Mouse (Mus musculus) testis, adult 2 months (tissue): ENCODE measurements around the gene Crlf2. TPM values are rescaled to one million over a fixed set of nuclear protein-coding genes. Genes with fewer than 3 reads are reported as not detected.

ENCODE experiments used
- H3K27ac ChIP-seq: fragments of 200-500 bp; 2 replicates; pipeline ENCODE4 v1.5.1; 2012; ENCODE audit warnings: low read depth, low read length; ENCODE audit not compliant: control insufficient read depth, insufficient read depth
- H3K27me3 ChIP-seq: fragments of 200-500 bp; 2 replicates; pipeline ENCODE4 v1.6.1; 2012; ENCODE audit warnings: mild to moderate bottlenecking, low read length, moderate library complexity; ENCODE audit not compliant: control insufficient read depth, insufficient read depth
- H3K36me3 ChIP-seq: fragments of 200-500 bp; 2 replicates; pipeline ENCODE4 v1.6.1; 2012; ENCODE audit warnings: mild to moderate bottlenecking, low read length; ENCODE audit not compliant: control insufficient read depth, insufficient read depth
- H3K4me1 ChIP-seq: fragments of 200-500 bp; 2 replicates; pipeline ENCODE4 v1.6.1; 2012; ENCODE audit warnings: low read length; ENCODE audit not compliant: control insufficient read depth, insufficient read depth
- H3K4me3 ChIP-seq: fragments of 200-500 bp; 2 replicates; pipeline ENCODE4 v1.5.1; 2012; ENCODE audit warnings: low read depth, mild to moderate bottlenecking, low read length, moderate library complexity, mixed read lengths; ENCODE audit not compliant: control insufficient read depth
- CTCF ChIP-seq: fragments of 200-500 bp; IDR thresholded peaks from 2 replicates; pipeline ENCODE4 v1.5.1; 2012; ENCODE audit warnings: low read depth, mild to moderate bottlenecking, inconsistent platforms, low read length, moderate library complexity; ENCODE audit not compliant: control insufficient read depth, insufficient read depth, insufficient replicate concordance
- POLR2A ChIP-seq: fragments of 200-500 bp; IDR thresholded peaks from 2 replicates; pipeline ENCODE4 v1.6.1; 2012; ENCODE audit warnings: low read depth, mild to moderate bottlenecking, inconsistent platforms, low read length, moderate library complexity; ENCODE audit not compliant: control insufficient read depth
- polyA plus RNA-seq: library from polyadenylated mRNA; depleted of rRNA; stranded (reverse); fragments of >200 nt; gene quantifications from 2 replicates; pipeline ENCODE4 v1.2.3, GENCODE M21; 2012; rRNA removed

The Crlf2 gene
- polyA plus RNA-seq, 1 experiment, result 24.0 TPM

DNA sequence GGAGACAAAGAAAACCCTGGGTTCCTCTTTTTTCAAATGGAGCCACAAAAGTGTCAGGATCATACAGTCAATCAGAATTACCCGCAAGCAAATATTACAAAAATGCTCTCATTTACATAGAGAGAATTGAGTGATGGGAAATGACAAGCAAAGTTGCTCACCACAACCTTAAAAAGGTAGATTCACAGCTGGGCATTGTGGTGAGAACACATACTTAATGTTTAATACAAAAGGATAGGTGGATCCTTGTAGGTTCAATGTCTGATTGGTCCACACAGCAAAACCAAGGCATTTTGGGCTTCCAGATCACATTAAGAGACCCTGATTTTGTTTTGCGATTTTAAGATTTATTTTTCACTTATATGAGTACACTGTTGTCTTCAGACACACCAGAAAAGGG is 11.7 kb downstream of the Crlf2 start:
- Histone ChIP-seq H3K27me3 (no peaks in the 10 kb centered on the region), H3K4me1 (peaks cover 5% of the 10 kb centered on the region; the same call in 1 of the 2 replicates), H3K36me3 (no peaks in the 10 kb centered on the region), H3K27ac (no peak overlapping the region), H3K4me3 (no peak overlapping the region)
- TF ChIP-seq CTCF, result no peak
- no peak for TF ChIP-seq POLR2A

DNA sequence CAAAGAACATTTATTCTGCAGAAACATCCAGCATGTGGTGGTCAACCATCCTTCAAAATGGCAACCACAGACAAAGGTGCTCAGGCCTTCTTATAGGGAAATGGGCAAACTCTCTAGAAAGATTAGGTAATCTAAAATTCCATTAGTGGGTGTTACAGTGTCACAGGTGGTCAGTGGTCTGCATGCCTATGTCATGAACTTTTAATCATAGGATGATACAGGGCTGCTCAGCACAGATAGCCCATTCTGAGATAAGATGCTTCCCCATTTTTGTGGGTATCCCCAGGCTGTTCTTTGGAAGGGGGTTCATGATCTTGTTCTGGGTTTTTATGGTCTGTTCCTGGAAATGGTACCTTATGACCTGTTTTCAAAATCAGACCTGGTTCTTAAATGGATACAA is 49.1 kb downstream of the Crlf2 start:
- H3K4me3 ChIP-seq, result no peak overlapping the region
- no peak for TF ChIP-seq POLR2A
- TF ChIP-seq CTCF, result no peak
- H3K27me3 ChIP-seq, result no peaks in the 10 kb centered on the region
- H3K36me3 ChIP-seq, result no peaks in the 10 kb centered on the region
- H3K27ac ChIP-seq, result no peak overlapping the region
- H3K4me1 ChIP-seq, result no peaks in the 10 kb centered on the region

DNA sequence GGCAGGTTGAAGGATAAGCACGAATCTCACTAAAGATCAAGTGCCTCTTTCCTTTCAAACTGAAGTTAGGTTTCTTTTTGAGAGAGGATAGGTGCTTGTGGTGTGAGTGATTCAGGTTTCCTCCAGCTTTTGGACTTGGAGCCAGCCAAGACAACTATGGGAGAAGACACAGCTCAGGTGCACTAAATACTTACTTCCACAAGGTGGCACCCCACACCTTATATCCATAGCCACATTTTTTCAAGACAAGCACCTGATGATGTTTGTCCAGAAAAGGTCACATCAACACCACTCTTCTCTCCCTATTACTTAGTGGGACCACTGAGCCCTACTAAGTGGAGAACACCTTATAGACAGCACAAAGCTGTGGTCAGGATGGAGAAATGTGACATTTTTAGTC is 52.1 kb downstream of the Crlf2 start:
- TF ChIP-seq CTCF (no peak; the same call in 1 of the 2 replicates), POLR2A (no peak)
- H3K27ac ChIP-seq, result no peak overlapping the region
- no peaks in the 10 kb centered on the region for H3K36me3 ChIP-seq
- no peaks in the 10 kb centered on the region for H3K27me3 ChIP-seq
- H3K4me3 ChIP-seq, result no peak overlapping the region
- H3K4me1 ChIP-seq, result no peaks in the 10 kb centered on the region

Other genes with a start within 250 kb of the Crlf2 start
- gene Vmn2r16, start 228.8 kb downstream of the Crlf2 start, polyA plus RNA-seq, result not detected in 2 replicates
- not detected in 2 replicates for gene Vmn2r17, start 139.3 kb downstream of the Crlf2 start, polyA plus RNA-seq
- 0.02 and 0.05 TPM in 2 replicates for gene 5430403G16Rik, start 132.0 kb upstream of the Crlf2 start, polyA plus RNA-seq
- 0.81 and 0.93 TPM in 2 replicates for gene 4930522L14Rik, start 192.9 kb upstream of the Crlf2 start, polyA plus RNA-seq